Mouse (Mus musculus): Measurements from ENCODE around the gene Itga2.

The Itga2 gene

DNA sequence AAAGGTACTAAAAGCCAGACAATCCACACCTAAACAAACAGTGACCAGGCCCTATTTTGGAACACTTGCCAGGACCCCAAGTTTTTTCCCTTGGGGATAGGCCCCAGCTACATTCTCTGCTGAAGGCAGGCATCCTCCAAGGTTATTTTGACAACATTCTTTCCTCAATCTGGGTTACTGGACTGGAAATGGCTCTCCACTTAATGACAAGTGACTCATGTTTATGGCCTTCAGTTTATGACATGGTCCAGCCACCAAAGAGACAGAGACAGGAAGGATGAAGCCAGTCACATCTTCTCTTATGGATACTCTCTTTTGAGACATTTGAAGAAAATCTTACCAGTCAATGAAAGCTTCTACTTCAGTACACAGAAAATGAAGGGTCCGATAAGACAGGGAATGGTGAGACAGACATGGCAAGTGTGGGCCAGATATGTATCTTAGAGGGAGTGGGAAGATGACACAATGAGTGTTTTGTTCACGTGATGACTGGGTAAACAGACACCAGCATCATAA, 55.8 kb downstream of the Itga2 start:
- no peak for DNase-seq

DNA sequence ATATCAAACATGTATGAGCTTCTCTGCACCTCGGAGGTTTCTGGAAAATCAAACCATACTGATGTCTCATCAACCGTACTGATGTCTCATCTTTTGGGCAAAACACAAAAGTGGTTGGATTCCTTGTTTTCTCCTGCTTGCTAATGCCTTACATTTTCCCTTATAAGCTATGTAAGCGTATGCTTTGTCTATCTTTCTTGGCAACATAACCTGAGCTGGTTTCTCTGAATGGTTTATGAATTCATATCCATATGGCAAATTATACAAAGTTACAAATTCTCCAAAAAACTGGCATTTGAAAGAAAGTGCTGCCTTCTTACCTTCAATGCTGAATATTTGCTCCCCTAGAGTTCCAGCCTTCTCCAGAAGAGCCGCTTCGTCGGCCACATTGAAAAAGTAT, 57.2 kb downstream of the Itga2 start:
- no peak for DNase-seq

DNA sequence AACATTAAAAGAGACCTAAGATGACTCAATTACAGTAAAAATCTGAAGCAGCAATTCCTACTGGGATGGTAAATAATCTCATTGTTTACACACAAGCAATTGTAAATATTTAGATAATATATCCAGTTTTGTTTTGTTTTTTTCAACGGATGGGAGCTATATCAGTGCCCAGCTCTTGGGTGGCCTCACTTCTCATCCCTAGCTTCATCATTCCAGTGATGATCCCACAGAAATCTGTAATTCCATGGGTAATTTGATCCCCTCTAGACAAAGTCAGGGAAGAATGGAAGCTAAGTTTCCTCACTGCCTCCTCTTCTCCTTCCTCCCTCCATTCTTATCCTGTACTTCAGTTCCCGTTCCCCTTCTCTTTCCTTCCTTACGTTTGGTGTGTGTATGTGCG, 74.4 kb downstream of the Itga2 start:
- DNase-seq: no peak

DNA sequence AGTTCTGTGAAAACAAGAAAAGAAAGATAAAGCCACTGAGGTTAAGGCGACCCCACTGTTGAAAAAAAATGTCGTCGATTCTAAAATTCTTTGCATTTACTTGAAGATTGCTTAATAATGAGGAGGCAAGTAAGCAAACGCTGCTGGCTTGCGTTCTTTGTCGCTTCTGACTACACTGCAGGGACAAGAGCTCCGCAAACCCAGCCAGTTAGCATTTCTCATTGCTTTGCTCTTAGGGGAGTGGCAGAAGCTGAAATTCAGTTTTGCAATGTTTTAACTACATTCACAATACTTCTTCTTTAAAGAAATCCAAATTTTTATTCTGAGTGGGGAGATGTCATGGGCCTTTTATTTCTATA, 75.7 kb downstream of the Itga2 start:
- no peak for DNase-seq

DNA sequence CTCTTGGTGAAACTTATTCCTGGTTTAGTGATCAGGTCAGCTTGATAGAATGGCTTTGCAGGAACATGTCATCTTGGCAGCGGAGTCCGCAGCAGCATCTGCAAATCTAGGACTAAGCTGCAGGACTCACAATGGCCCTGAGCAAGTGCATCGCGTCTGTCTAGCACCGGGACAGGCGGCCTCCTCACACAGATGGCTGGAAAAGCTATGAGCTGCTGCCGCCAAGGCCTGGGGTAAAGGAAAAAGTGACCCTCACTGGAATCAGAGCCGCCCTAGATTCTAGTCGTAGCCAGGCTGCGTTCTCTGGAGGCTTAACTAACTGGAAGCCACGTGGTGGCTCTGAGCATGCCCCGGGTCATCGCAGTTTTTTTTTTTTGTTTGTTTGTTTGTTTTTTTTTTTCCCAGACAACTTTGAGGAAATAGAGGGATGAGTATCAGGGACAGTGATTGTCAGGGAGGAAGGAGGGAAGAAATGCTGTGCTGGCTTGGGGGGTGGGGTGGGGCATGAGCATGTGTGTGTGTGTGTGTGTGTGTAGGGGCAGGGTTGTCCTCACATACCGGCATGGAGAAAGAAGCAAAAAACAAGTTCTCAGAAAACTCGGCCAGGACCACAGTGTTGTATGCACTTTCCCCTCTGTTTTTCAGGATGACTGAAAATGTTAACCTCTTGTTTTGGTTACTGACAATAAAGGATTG, 76.2 kb downstream of the Itga2 start:
- peak; percentile 28 to 33 for DNase-seq

DNA sequence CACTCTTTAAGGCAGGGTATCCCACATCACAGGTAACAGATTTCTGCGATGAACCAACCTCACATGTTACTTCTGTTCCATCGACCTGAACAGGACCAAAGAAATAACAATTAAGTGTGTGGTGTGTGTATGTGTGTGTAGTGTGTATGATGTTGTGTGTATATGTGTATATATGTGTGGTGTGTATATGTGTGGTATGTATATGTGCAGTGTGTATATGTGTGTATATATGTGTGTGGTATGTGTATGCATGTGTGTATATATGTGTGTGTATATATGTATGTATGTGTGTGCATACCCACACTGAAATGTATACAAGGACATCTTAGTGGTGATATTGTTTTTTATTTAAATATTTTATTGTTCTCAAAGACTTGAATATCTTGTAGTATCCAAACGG, 77.5 kb downstream of the Itga2 start:
- no peak for DNase-seq

DNA sequence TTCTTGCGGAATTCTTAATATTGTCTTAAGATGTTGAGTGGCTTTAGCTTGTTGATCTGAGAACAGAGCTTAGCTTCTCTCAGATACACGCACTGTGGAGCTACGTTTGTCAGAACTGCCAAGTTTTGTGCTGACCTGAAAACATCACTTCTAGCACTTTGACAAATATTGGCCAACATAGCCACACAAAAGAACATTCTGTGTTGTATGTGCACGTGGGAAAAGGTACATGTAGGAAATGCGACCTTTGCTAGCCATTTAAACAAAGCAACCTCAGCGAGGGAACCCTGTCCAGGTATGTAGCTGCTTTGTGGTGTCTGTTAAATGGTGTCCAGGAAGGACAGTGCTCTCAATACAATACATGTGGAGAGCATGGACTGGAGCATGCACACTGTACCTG, 77.9 kb downstream of the Itga2 start:
- DNase-seq: no peak

DNA sequence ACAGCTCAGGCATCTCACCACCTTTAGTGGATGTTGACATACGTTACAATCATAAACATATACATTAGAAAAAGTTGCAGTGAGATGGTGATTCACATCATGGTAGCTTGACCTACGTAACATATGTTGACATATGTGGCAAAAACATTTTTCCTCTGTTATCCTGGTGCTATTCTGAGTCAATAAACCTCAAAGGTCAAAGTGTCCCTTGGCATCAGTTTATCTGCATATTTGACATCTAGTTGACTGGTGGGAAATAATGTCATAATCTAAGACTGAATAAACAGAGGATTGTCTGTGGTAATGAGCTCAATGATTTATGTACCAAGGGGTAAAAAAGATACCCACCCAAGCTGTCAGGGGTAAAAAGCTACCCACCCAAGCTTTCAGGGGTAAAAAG, 78.7 kb downstream of the Itga2 start:
- no peak for DNase-seq

DNA sequence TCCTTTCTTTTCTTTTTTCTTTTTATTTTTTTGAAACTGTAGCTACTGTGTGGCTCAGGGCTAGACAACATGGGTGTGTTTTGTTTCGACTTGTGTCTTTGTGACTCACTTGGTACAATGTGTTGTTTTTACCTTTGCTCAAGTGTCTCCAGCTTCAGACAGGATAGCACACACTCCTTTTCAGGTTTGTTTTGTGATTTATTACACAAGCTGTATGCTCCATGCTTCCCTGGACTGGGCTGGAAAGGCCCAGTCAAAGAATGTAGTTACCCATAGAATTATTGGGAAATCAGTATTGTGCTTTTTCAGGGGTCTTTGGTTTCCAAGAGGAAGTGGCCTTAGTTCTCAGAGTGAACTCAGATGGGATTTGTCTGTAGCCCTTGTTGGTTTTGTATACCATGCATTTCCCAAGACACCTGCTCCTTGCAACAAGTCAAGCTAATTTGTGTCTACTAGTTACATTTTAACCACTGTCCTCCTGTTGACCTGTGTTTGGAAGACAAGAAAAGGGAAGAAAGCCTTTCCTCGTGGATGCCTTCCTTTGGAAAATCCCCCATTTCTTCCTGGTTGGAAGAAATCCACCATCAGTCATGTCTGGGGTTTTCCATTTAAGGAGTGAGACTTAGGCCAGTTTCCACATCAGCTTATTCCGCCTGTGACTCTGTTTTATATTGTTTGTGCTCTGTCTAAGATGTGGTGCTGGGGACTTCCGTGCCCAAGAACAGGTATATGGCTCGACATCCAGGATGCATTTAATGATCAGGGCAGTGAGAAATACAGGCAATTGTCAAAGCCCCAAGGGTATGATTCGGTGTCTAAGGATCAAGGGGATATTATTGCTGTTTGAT, 79.4 kb downstream of the Itga2 start:
- DNase-seq: no peak

DNA sequence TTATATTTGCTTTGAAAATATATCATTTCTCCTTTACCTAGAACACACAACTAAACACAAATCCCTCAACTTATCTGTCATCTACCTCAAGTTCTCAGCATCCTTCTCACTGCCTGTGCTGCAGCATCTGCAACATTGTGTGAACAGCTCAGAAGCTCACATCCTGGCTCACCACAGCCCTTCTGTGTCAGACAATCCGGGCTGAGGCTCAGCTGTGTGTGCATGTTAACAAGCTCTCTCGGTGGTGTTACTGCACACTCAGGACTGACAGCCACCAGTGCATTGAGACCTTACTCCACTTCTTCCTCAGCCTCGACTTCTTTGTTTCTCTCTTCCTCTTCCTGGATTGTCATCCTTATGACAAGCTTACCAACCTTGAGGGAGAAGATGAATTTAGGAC, 83.0 kb downstream of the Itga2 start:
- DNase-seq: no peak

DNA sequence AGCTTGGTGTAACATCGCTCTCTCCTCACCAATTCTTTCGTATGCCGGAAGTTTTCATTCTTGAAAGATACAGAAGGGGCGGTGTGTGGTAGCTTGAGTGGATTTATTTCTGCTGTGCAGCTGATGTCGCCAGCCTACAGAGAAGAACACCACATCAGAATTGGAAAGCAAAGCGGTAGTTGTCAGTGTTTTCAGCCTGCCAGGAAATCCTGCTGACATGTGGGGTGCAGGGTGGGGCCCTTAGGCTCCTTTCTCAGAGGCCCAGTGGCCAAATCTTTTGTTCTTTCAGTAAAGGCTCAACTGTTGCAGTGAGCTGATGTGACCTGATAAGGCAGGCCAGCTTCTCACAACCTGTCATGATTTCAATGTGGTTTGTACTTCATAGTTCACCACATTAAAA, 86.1 kb downstream of the Itga2 start:
- DNase-seq: no peak

DNA sequence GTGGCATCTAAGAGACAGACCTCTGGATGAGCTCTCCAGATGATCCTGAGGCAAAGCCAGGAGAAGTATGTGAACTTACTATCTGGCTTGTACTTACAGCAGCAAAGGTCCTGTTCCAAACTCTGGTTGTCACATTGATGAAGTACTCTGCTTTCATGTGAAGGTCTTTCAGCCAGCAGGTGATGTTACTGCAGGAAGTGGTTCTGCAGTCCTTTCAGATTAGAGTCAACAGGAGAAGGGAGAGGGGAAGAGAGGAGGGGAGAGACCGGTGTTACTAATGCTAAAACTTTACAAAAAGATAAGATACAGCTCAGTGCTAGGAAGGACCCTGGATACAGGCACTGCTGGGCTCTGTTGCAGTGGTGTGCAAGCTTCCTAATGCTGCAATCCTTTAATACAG, 88.6 kb downstream of the Itga2 start:
- no peak for DNase-seq

DNA sequence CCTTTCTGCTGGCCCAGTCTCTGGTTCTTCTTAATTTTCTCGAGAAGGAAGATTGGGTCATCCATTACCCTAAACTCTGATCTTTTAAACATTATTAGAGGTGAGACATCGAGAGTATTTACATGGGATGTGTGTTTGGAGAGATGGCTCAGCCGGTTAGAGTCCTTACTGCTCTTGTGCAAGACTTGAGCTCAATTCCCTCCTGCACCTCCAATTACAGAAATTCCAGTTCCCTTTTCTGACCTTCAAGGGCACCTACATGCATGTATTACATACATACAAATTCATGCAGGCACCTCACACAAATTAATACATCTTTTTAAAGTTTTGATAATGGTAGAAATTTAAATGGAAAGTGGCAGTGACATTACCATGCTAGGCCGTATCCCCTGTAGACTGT, 91.4 kb downstream of the Itga2 start:
- no peak for DNase-seq

DNA sequence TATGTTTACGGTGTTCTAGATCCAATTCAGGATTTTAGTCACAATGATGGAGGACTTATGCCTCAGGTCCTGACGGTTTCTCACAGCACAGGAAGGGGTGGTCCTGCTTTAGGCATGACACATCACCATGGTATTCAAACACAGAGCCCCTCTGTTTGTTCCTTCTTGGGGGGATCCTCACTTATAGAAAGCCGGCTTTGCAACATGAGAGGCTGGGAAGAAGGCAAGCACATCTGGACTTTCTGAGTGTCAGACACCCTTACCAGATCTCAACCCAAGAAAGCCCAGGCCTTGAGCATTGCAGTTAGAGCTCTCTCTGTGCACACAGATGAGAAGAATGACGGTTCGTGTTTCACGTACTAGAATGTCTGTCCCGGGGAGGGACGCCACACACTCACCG, 92.8 kb downstream of the Itga2 start:
- DNase-seq: no peak

DNA sequence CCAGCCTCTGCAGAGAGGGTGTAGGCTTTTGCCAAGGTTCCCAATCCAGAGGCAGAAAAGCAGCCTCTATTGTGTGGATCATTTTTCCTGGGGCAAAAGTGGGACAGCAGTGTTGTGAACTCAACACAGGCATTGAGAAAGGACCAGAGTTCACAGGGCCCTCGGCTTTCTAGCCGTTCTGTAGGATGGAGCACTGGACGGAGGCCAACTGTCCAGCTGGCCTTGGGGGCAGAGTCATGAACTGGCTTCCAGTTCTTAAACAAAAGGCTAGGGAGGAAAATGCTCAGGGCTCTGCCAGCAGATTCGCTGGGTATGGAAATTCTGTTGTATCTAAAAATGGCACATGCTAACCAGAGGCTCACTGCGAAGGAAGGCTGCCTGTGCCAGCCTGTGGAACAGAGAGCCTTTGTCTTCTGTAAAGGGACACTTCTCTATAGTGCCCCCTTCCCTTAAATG, 93.3 kb downstream of the Itga2 start:
- DNase-seq: peak; percentile 89

DNA sequence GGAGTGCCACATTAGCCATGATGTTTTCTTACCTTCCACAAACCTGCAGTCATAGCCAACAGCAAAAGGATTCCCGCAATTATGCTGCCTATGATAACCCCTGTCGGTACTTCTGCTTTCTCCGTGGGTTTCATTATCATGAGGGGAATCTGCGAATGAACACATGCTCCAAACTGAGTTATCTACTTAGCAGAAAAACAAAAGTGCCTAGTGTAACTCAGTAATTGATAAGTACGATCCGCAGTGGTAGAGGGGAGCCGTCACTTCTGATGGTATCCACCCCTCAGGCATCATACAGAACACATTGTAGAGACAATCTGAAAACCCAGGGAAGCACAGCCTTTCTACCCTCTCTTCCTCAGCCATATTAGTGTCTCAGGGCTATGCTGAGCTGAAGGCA, 94.8 kb downstream of the Itga2 start:
- no peak for DNase-seq

DNA sequence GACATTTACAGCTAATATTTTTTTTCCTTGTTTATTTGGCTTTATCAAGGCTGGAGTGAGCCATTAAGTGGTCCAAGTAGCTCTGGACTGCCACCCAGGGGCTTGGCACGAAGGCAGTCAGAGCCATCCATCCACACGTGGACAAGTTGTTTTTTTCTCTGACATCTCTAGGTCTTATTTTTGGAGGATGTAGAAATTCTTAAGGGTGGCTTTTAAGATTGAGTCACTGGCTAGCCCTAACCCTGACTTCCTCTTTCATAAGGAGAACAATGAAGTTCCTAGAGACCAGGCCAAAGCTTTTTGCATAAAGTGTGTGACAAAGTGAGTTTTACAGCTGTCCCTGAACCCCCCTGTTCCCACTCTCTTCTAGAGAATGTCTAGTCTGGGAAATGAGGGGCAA, 97.3 kb downstream of the Itga2 start:
- no peak for DNase-seq

DNA sequence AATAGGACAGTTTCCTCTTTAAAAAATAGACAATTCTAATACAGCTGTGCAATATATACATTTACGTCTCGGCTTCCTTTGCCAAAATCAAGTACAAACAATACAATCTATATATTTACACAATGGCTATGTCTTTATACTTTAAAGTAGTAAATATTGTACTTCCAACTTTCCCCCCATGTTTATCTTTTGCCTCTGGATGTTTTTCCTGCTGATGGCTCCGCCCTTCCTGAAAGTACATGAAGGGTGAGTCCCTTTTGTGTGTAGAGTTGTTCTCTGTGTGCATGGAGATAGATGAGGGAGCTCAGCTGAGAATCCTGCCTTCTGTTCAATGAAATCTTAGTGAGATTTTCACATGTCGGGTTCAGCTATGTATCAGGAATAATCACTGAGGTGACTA, 98.5 kb downstream of the Itga2 start:
- DNase-seq: no peak

DNA sequence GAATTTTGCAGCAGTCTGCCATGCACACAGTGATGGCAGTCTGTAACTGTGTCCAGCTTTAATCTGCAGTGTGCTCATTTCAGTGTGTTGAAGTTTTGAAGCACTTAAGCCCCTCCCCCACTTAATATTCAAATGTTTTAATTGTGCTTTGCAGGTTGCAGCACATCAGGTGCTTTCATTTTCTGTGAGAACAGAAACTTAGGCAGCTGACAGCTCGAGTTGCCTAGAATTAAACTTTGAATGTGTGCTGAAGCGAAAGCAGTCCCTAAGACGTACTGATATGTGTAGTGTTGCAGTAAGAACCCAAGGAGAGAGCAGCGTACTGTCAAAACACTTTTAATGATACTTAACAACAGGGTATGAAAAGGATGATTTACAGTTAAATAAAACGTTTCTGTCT, 99.1 kb downstream of the Itga2 start:
- no peak for DNase-seq

DNA sequence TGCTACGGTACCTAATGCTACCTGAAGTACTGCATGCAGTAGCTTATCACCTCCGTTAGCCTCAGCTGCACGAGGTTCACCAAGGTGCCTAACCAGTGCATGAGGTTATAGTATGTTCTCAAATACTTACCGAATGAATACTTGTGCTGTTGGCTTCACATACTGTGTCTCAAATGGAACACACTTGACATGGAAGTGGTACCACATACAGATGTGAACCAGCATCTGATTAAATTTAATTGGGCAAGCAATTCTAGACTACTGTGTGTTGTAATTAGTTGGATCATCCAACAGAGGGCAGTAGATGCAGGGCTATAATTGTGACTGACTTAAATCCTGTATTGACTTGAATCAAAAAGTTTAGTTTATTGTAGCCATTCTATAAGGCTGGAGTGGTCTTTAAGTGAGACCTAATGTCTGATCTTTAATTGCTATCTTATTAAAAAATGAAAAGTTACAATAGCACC, 100.5 kb downstream of the Itga2 start:
- DNase-seq: no peak

DNA sequence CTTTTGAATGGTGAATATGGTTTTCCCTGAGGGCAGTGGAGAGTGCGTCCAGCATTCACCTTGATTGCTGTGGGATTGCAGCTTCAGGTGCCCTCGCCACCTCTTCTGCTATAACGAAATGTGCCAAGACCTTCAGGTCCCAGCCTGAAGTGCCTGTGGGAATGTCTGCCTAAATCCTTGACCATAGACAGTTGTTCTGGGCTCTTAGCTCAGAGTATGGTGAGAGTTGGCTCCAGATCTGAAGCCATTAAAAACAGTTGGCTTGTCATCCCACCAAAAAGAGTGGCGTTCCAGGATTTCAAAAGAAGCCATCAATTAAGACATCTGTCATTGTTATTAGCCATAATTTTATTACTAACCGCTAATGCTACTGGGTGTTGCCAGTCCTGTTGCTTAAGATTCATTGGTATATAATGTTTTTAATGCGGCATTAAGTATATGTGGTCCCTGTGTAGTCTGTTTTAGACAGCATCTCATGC, 106.5 kb downstream of the Itga2 start:
- no peak for DNase-seq

DNA sequence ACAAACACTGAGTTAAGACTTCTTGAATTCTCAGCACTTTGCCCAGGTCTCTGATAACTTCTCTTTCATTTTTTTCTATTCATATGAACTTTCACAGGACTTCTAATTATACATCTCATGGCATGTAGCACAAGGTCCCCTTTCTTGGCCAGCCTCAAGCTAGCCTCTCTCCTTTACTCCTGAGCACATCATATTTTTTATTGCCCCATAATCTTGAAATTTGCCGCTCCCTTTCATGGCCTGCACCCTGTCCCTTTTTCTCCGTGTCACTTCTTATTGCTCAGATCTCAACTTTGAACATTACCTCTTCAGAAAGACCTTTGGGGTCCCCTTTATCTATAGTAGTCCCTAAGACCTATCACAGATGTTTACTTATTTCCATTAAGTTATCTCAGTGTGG, 109.0 kb downstream of the Itga2 start:
- DNase-seq: no peak

DNA sequence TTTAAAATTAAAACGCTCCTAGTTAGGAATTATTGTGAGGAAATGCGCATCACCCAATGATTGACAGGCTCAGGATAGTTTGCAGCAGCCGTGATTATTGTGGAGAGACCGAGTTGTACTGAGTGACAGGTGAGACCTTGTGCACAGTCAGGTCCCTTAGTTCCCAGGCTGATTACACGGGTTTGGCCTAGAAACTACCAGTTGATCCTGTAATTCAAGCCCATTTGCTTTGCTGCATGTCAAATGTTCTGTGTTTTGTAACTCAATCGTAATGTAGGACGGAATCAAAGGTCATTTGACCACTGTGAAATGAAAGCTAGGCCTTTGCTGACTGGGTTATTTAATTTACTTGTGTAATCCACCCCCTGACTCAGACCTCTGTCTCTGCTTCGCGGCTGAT, 113.4 kb downstream of the Itga2 start:
- DNase-seq: no peak

DNA sequence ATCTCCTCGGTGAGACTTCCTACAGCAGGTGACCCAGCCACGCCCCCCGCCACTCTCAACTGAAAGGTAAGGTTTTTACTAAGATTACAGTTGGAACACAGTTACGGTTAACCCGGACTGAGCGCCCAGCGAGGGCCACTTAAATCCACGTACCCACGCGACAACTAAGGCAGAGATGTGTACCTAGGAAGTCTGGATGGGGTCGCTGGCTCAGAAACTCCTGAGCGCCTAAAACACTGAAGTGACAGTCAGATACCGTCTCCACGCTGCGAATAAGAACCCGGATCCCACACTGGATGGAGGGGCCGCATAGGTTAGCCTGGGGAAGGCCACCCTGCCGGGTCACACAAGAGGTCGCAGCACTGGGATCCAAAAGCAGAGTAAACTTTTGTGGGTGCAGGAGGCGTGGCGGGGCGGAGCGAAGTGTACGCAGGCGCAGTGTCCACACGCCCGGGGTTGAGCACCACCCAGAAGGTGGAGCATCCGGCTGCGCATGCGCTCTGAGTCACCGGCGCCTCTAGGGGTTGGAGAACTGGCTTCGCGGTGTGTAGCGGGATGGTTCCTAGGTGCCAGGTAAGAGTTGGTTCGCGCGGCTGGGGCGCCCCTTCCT, 114.0 kb downstream of the Itga2 start, which contains the start of gene Mocs2:
Mocs2 (plus strand) TSS at position 486 of the 610 bp plus-strand sequence.
- DNase-seq: peak; percentile 90 to 92
